Mouse (Mus musculus): Measurements from ENCODE around the gene Bmp2k. TPM values are rescaled to one million over a fixed set of nuclear protein-coding genes. Genes with fewer than 3 reads are reported as not detected.

Bmp2k gene
- polyA plus RNA-seq, 1 experiment from 2014 or later = 15.7 TPM

DNA sequence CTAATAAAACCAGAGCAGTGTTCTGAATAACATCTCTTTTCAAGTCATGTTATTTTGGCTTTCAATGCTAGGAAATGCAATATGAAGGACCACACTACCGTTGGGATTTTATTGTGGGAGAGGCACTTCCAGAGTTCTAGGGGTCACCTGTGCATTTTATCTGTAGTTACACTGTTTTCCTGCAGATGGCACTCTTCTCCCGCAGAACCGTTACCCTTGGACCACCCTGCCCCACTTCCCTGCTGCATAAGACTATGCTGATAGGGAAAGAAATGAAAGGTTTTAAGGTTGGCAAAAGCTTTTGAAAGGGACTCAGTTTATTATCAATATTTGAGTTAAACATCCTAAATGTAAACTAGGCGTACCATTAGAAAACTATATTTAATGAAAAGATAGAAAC lies 128.5 kb downstream of the Bmp2k start:
- WGBS = 11% methylated on average over 4 of the region's 4 CpGs
- H3K9ac ChIP-seq (ENCODE audit: low read length) = no peak overlapping the region
- H3K4me3 ChIP-seq (ENCODE audit: low read depth, low read length) = no peak overlapping the region
- DNase-seq (ENCODE audit: low spot score) = peak; percentile 66
- ATAC-seq (replicated peaks; ENCODE audit: low FRiP score, low TSS enrichment, low read depth) = no peak; the same call in 1 of the 2 replicates
- no peak overlapping the region for H3K4me2 ChIP-seq (ENCODE audit: low read length)
- no peaks in the 10 kb centered on the region for H3K9me3 ChIP-seq (ENCODE audit: control insufficient read depth, low read length)
- H3K27ac ChIP-seq (ENCODE audit: low read depth) = no peak overlapping the region
- H3K4me1 ChIP-seq (replicated peaks; ENCODE audit: control insufficient read depth, insufficient read depth, low read length) = no peaks in the 10 kb centered on the region
- no peaks in the 10 kb centered on the region for H3K36me3 ChIP-seq (ENCODE audit: control insufficient read depth, insufficient read depth, low read length)
- no peaks in the 10 kb centered on the region for H3K27me3 ChIP-seq (replicated peaks; ENCODE audit: control insufficient read depth, insufficient read depth, low read length)

DNA sequence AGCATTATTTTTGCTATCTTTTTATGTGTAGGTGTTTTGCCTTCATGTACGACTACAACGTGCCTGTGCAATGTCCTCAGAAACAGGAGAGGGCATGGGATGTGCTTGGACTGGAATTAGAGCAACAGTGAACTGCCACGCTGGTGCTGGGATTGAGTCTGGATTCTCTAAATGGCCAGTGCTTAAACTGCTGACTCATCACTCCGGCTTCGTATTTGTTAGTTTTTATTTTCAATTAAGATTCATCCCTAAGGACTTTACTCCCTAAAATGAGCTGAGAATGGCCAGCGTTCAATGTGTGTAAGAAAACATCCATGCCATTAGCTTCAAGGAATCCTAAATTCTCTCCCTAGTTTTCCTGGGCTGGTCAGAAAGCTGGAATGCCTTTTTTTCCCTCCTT lies 129.8 kb downstream of the Bmp2k start:
- ATAC-seq (replicated peaks; ENCODE audit: low FRiP score, low TSS enrichment, low read depth) (no peak), DNase-seq (ENCODE audit: low spot score) (no peak)
- no peak overlapping the region for H3K4me3 ChIP-seq (ENCODE audit: low read depth, low read length)
- H3K36me3 ChIP-seq (ENCODE audit: control insufficient read depth, insufficient read depth, low read length) = no peaks in the 10 kb centered on the region
- H3K4me1 ChIP-seq (replicated peaks; ENCODE audit: control insufficient read depth, insufficient read depth, low read length) = no peaks in the 10 kb centered on the region
- no peak overlapping the region for H3K4me2 ChIP-seq (ENCODE audit: low read length)
- H3K9ac ChIP-seq (ENCODE audit: low read length) = no peak overlapping the region
- WGBS = 84% methylated on average over 6 of the region's 6 CpGs
- H3K27ac ChIP-seq (ENCODE audit: low read depth) = no peak overlapping the region
- no peaks in the 10 kb centered on the region for H3K9me3 ChIP-seq (ENCODE audit: control insufficient read depth, low read length)
- no peaks in the 10 kb centered on the region for H3K27me3 ChIP-seq (replicated peaks; ENCODE audit: control insufficient read depth, insufficient read depth, low read length)

DNA sequence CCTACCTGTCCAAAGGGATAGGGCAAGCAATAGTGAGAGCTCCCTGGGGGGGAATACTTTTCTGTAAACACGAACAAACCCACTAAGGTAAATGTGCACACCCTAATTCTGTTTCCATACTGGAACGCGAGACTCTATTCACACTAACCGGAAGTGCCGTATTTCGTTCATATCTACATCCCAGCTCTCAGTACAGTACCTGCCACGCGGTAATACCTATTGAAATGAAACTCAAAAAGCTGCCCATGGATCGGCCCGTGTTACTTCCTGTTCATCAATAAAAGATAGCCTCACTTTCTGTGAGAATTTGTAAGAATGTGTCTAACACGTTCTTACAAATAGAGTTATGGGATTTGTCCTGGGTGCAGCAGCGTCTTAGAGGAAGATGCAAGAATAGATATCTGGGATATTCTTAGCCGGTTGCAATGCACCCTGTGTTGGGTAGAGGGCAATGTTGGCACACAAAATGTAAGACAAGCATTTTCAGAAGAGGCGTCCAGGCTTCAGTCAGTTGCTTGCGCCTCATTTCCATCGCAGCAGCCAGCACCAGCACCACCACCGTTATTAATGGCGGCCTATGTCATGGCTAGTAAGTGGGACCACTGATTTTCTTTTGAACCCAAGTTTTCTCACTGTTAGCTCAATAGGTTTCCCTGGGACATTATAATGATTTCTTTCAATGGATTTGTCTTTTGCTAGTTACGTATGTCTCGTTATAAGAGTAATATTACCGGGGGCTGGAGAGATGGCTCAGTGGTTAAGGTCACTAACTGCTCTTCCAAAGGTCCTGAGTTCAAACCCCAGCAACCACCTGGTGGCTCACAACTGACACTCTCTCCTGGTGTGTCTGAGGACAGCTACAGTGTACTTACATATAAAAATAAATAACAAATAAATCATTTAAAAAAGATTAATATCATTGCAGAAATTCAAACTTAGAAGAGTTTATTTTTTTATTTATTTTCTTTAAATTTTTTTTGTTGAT lies 131.0 kb downstream of the Bmp2k start:
- H3K4me3 ChIP-seq (ENCODE audit: low read depth, low read length) = no peak overlapping the region
- no peaks in the 10 kb centered on the region for H3K36me3 ChIP-seq (ENCODE audit: control insufficient read depth, insufficient read depth, low read length)
- no peak overlapping the region for H3K27ac ChIP-seq (ENCODE audit: low read depth)
- no peaks in the 10 kb centered on the region for H3K4me1 ChIP-seq (replicated peaks; ENCODE audit: control insufficient read depth, insufficient read depth, low read length)
- H3K27me3 ChIP-seq (replicated peaks; ENCODE audit: control insufficient read depth, insufficient read depth, low read length) = no peaks in the 10 kb centered on the region
- H3K9me3 ChIP-seq (ENCODE audit: control insufficient read depth, low read length) = no peaks in the 10 kb centered on the region
- 49% methylated on average over 21 of the region's 21 CpGs for WGBS
- ATAC-seq (replicated peaks; ENCODE audit: low FRiP score, low TSS enrichment, low read depth) (no peak), DNase-seq (ENCODE audit: low spot score) (peak; percentile 66)
- H3K9ac ChIP-seq (ENCODE audit: low read length) = no peak overlapping the region
- H3K4me2 ChIP-seq (ENCODE audit: low read length) = no peak overlapping the region

DNA sequence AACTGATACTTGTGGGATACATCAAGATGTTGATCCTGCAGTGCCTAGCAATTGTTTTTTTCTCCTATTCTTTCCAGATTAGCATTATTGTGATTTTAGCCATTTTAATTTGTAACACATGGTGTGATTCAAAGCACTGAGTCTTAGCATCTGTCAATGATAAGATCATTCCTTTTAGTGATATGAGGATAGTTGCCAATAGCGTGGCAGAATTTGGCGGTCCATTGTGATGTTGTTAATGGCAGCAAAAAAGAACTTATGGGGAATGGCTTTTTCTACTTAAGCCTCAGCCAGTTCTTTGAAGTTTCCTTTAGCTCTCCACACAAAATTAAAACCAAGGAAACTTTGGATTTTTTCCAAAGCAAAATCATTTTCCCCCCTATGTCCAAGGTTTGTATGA lies 132.1 kb downstream of the Bmp2k start:
- no peaks in the 10 kb centered on the region for H3K27me3 ChIP-seq (replicated peaks; ENCODE audit: control insufficient read depth, insufficient read depth, low read length)
- no peak overlapping the region for H3K27ac ChIP-seq (ENCODE audit: low read depth)
- no peak overlapping the region for H3K9ac ChIP-seq (ENCODE audit: low read length)
- no peak overlapping the region for H3K4me2 ChIP-seq (ENCODE audit: low read length)
- ATAC-seq (replicated peaks; ENCODE audit: low FRiP score, low TSS enrichment, low read depth) = no peak
- DNase-seq (ENCODE audit: low spot score) = no peak
- no peaks in the 10 kb centered on the region for H3K9me3 ChIP-seq (ENCODE audit: control insufficient read depth, low read length)
- H3K4me1 ChIP-seq (replicated peaks; ENCODE audit: control insufficient read depth, insufficient read depth, low read length) = no peaks in the 10 kb centered on the region
- H3K36me3 ChIP-seq (ENCODE audit: control insufficient read depth, insufficient read depth, low read length) = no peaks in the 10 kb centered on the region
- H3K4me3 ChIP-seq (ENCODE audit: low read depth, low read length) = no peak overlapping the region
- 94% methylated on average over 2 of the region's 2 CpGs for WGBS

DNA sequence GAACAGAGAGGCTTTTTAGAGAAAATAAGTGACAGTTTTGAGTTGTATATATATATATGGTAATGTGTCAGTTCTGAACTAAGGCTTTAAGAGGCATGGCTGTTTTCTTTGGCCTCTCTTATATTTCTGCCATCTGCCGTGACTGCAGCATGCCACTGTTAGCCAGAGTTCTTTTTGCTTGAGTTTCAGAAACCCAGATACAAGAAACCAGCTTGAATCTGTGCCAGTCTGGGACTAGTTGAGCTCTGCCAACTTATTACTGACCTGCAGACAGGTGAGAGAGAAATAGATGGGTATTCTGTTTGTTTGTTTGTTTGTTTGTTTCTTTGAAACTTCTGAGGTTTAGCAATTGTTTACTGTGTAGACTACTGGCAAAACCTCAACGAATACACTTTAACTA lies 137.8 kb downstream of the Bmp2k start:
- 88% methylated on average over 2 of the region's 2 CpGs for WGBS
- no peak for ATAC-seq (replicated peaks; ENCODE audit: low FRiP score, low TSS enrichment, low read depth)

More for the DNA sequence above, 137.8 kb downstream of the Bmp2k start:
- Histone ChIP-seq H3K4me1 (replicated peaks; ENCODE audit: control insufficient read depth, insufficient read depth, low read length) (no peaks in the 10 kb centered on the region), H3K9ac (ENCODE audit: low read length) (no peak overlapping the region), H3K36me3 (ENCODE audit: control insufficient read depth, insufficient read depth, low read length) (no peaks in the 10 kb centered on the region), H3K4me3 (ENCODE audit: low read depth, low read length) (no peak overlapping the region), H3K27ac (ENCODE audit: low read depth) (no peak overlapping the region), H3K27me3 (replicated peaks; ENCODE audit: control insufficient read depth, insufficient read depth, low read length) (no peaks in the 10 kb centered on the region), H3K4me2 (ENCODE audit: low read length) (no peak overlapping the region), H3K9me3 (ENCODE audit: control insufficient read depth, low read length) (no peaks in the 10 kb centered on the region)
- DNase-seq (ENCODE audit: low spot score) = no peak

Other genes with a start within 250 kb of the Bmp2k start
- 53.9 TPM in 2 replicates for gene Anxa3, start 204.3 kb upstream of the Bmp2k start, polyA plus RNA-seq (2014; fragmentation: Nextera tagmentation; extraction: Ambion mirVana)
- gene Paqr3, start 113.9 kb downstream of the Bmp2k start, polyA plus RNA-seq (2014; fragmentation: Nextera tagmentation; extraction: Ambion mirVana) = 3.6 and 4.1 TPM in 2 replicates